Mouse (Mus musculus) v-Abl transformed pro-B cells (cell line): ENCODE data around the gene Elp6.

Source experiments
- in situ Hi-C, 2 experiments: fragments of 400-800 bp; cut with MboI; formaldehyde crosslinking; loops; one replicate each; pipeline ENCODE4 v1.15.1; 2025; ENCODE audit not compliant: unreplicated experiment in 2 of 2

Gene Elp6

GRCm38 (mm10) chr9:110304969-110305651, at the start of gene Elp6:
Elp6 (plus strand) TSS chr9:110305173.
- in situ Hi-C loops = loop anchor here in 1 of 2 experiments (5.0 kb wide), 1 partner anchor 102 kb away; the partner anchor contains the start of gene Ptpn23

GRCm38 (mm10) chr9:110255407-110256019, 49.5 kb upstream of the Elp6 start:
- in situ Hi-C loops = no loop called here

GRCm38 (mm10) chr9:110258646-110259045, 46.3 kb upstream of the Elp6 start:
- in situ Hi-C loops = no loop called here

- in situ Hi-C loops = no loop called here
These were observed 45.9 kb upstream of the Elp6 start for GRCm38 (mm10) chr9:110259118-110259517.

GRCm38 (mm10) chr9:110263181-110263580, 41.8 kb upstream of the Elp6 start:
- in situ Hi-C loops = no loop called here

GRCm38 (mm10) chr9:110264991-110265390, 40.0 kb upstream of the Elp6 start:
- in situ Hi-C loops = no loop called here

GRCm38 (mm10) chr9:110268416-110268815, 36.6 kb upstream of the Elp6 start:
- in situ Hi-C loops = no loop called here

- in situ Hi-C loops = no loop called here
These were observed 32.6 kb upstream of the Elp6 start for GRCm38 (mm10) chr9:110272330-110272729.

- in situ Hi-C loops = no loop called here
These were observed 31.5 kb upstream of the Elp6 start for GRCm38 (mm10) chr9:110273507-110273906.

- in situ Hi-C loops = loop anchor here in 1 of 2 experiments (25.0 kb wide), 2 partner anchors 864 to 1139 kb away; partner anchors contain the start of gene Fbxw22
These were observed 29.1 kb upstream of the Elp6 start for GRCm38 (mm10) chr9:110275882-110276281.

GRCm38 (mm10) chr9:110277431-110277881, 27.5 kb upstream of the Elp6 start:
- in situ Hi-C loops = loop anchor here in 1 of 2 experiments (25.0 kb wide), 2 partner anchors 865 to 1140 kb away; partner anchors contain the start of gene Fbxw22

GRCm38 (mm10) chr9:110284075-110284697, 20.8 kb upstream of the Elp6 start:
- in situ Hi-C loops = loop anchor here in 1 of 2 experiments (25.0 kb wide), 2 partner anchors 872 to 1147 kb away; partner anchors contain the start of gene Fbxw22

- in situ Hi-C loops = loop anchor here in 1 of 2 experiments (25.0 kb wide), 2 partner anchors 875 to 1150 kb away; partner anchors contain the start of gene Fbxw22
These were observed 17.6 kb upstream of the Elp6 start for GRCm38 (mm10) chr9:110287321-110287924.

- in situ Hi-C loops = loop anchor here (5.0 to 25.0 kb wide), 6 partner anchors 306 to 1156 kb away; partner anchors contain the start of gene Fbxw22 (in 1 of the 2)
These were observed 11.7 kb upstream of the Elp6 start for GRCm38 (mm10) chr9:110293254-110293718.

- in situ Hi-C loops = loop anchor here (5.0 to 25.0 kb wide), 6 partner anchors 307 to 1157 kb away; partner anchors contain the start of gene Fbxw22 (in 1 of the 2)
These were observed 11.0 kb upstream of the Elp6 start for GRCm38 (mm10) chr9:110293873-110294415.

- in situ Hi-C loops = loop anchor here (5.0 to 25.0 kb wide), 6 partner anchors 307 to 1157 kb away; partner anchors contain the start of gene Fbxw22 (in 1 of the 2)
These were observed 10.2 kb upstream of the Elp6 start for GRCm38 (mm10) chr9:110294786-110295185.

- in situ Hi-C loops = loop anchor here (10.0 to 25.0 kb wide), 4 partner anchors 312 to 1160 kb away; partner anchors contain the start of gene Fbxw22 (in 1 of the 2)
These were observed 7.9 kb upstream of the Elp6 start for GRCm38 (mm10) chr9:110296867-110297627.

GRCm38 (mm10) chr9:110304516-110304915, 457 bp upstream of the Elp6 start:
- in situ Hi-C loops = no loop called here

GRCm38 (mm10) chr9:110306371-110306770, 1.4 kb downstream of the Elp6 start:
- in situ Hi-C loops = loop anchor here in 1 of 2 experiments (5.0 kb wide), 1 partner anchor 101 kb away; the partner anchor contains the start of gene Ptpn23
